Mouse (Mus musculus) right cerebral cortex, adult 2 months (tissue): ENCODE data around the gene Nxph3.

Experiments
- DNase-seq, 2 experiments: peaks; one replicate each; pipeline ENCODE4 v3.0.0; 2021 to 2022; ENCODE audit warnings: low spot score in 2 of 2

Nxph3 gene

GRCm38 (mm10) chr11:95493010-95493409, 21.4 kb downstream of the Nxph3 start:
- DNase-seq = no peak

- no peak for DNase-seq
Observed at GRCm38 (mm10) chr11:95492256-95492655, 22.1 kb downstream of the Nxph3 start.

GRCm38 (mm10) chr11:95490104-95490503, 24.3 kb downstream of the Nxph3 start:
- DNase-seq = no peak

GRCm38 (mm10) chr11:95487237-95487636, 27.1 kb downstream of the Nxph3 start:
- no peak for DNase-seq

GRCm38 (mm10) chr11:95485634-95486033, 28.7 kb downstream of the Nxph3 start:
- DNase-seq = no peak

- no peak for DNase-seq
Observed at GRCm38 (mm10) chr11:95480662-95481061, 33.7 kb downstream of the Nxph3 start.

- DNase-seq = no peak
Observed at GRCm38 (mm10) chr11:95479458-95479857, 34.9 kb downstream of the Nxph3 start.

- DNase-seq = peak; percentile 85 to 91
Observed at GRCm38 (mm10) chr11:95476323-95476722, 38.0 kb downstream of the Nxph3 start.

- DNase-seq = no peak
Observed at GRCm38 (mm10) chr11:95473456-95473855, 40.9 kb downstream of the Nxph3 start.

GRCm38 (mm10) chr11:95472942-95473341, 41.4 kb downstream of the Nxph3 start:
- DNase-seq = no peak

GRCm38 (mm10) chr11:95467731-95468130, 46.6 kb downstream of the Nxph3 start:
- peak in 1 of 2 experiments; percentile 19 for DNase-seq

GRCm38 (mm10) chr11:95462168-95462567, 52.2 kb downstream of the Nxph3 start:
- no peak for DNase-seq

- no peak for DNase-seq
Observed at GRCm38 (mm10) chr11:95460872-95461271, 53.5 kb downstream of the Nxph3 start.
